Mouse (Mus musculus) left cerebral cortex, postnatal 25 days (tissue): ENCODE data around the gene Cidec. TPM values are rescaled to one million over a fixed set of nuclear protein-coding genes. Genes with fewer than 3 reads are reported as not detected.
A peak's percentile ranks its signal among the peaks of the same experiment; 100 is the strongest.

Experiments used
- DNase-seq, 2 experiments: peaks; one replicate each; pipeline ENCODE4 v3.0.0; 2022; ENCODE audit warnings: low spot score in 2 of 2, mixed read lengths in 1 of 2
- intact Hi-C: fragments of 180-260 bp; cut with DNase I; formaldehyde crosslinking; loops from one replicate; pipeline ENCODE4 v1.15.1; 2025
- microRNA-seq, 2 experiments: library from miRNA; unstranded; fragments of <30 nt; microRNA quantifications; one replicate each; pipeline ENCODE4 v1.2.0; 2022
- total RNA-seq, 2 experiments: library from RNA; stranded (reverse); gene quantifications; 2 replicates each; pipeline ENCODE4 v1.2.3; 2021

The Cidec gene
- total RNA-seq, 2 experiments from 2014 or later: not detected

DNA sequence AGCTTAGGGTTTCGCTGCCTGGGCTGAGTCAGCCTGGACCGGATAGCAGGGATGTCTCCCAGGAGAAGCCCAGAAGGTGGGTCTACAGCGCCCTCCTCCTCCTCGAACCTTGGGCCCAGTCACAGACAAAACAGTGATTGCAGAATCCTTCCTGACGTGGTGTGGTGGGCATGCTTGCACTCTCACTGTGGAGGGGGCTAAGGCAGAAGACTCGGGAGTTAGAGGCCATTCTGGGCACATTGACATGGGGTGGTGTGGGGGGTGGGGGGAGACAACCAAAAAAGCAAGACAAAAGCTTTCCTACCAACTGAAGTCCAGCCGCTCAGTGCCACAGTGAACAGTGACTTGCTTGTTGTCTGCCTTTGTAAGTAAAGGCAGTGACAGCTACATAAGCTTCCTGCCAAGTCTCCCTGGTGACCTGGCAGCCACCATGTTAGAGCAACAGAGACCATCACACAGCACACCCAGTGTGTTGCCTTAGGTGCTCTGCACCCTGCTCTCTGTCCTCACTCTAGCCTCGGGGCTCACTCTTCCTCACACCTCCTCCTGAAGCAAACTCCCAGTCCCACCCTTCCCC, 51.1 kb downstream of the Cidec start:
- DNase-seq: no peak

DNA sequence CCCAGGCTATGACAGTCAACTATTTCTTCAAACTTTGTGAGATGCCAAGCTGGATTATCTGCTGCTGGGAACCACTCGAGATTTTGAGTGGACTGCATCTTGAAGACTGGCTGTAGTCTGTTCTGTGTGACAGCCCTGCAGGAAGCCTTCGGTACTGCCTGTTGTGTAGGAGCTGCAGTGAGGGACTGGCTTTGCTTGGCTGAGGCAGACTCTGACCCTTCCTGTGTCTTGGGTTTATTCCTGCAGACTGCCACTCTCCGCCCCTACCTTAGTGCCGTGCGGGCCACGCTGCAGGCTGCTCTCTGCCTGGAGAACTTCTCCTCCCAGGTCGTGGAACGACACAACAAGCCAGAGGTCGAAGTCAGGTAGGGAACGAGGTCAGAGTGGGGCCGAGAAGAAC, 55.1 kb downstream of the Cidec start:
- intact Hi-C loops: no loop called here

More for the DNA sequence above, 51.1 kb downstream of the Cidec start:
- intact Hi-C loops: no loop called here

DNA sequence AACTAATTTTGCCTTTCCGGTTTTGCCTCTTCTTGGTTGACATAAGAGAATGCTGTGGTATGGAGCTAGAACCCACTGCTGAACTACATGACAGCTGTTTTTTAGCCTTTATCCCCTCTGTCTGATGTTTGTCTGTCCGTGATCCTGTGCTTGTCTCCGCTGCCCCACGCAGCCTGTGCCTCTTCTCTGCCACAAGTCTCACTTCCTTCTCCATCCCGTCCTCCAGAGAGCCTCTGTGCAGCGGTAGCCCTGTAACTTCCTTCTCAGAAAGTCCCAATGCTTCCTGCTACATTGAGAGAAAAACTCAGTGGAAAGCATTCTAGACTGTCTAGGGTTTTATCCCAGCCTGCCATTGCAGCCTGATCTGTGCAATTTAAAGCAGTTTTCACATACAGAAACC, 56.3 kb downstream of the Cidec start:
- intact Hi-C loops: no loop called here
- no peak for DNase-seq

More for the DNA sequence above, 55.1 kb downstream of the Cidec start:
- DNase-seq: no peak

DNA sequence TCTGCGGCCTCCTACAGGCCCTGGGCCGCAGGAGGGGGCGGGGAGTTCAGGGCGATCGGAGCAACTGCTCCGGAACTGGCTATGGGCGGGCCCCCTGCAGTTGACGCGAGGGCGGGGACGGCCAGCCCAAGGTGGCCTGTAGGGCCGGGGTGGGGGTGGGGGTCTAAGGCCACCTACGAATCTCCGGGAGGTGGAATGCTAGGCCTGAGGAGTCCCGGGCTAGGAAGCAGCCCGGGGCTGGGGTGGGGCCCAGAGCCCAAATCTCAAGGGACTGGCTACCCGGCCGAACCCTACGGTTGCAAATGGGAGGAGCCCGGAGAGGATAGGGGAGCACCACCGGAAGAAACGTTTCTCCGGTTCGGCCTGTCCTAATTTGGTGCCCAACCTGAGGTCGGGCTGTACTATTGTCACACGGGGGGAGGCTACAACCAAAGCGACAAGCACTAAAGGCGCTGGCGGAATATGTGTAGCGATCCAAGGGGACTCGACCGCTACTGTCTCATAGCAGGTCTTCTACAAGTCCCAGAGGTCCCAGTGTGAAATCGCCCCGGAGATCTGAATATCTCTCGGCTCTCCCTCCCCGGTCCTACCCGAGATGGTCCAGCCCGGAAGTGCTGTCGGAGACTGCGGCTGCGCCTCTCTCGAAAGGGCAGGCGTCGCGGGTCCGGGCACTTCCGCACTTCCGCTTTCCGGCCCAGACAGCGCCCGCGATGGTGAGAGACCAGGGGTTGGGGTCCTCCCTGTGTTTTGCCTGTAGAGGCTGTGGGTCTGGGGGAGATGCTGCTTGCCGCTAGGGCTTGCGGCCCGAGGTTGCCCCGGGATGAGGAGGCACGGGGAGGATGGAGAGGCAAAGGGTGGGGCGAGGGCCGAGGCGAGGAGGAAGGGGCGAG, 57.8 kb downstream of the Cidec start, which contains the start of the genes Tada3 and Arpc4:
Gene Tada3 (minus strand): TSS at position 388 of the 890 bp plus-strand sequence.
Gene Arpc4 (plus strand): TSS at position 620 of the 890 bp plus-strand sequence.
- DNase-seq: peak; percentile 91 to 93
- intact Hi-C loops: no loop called here

DNA sequence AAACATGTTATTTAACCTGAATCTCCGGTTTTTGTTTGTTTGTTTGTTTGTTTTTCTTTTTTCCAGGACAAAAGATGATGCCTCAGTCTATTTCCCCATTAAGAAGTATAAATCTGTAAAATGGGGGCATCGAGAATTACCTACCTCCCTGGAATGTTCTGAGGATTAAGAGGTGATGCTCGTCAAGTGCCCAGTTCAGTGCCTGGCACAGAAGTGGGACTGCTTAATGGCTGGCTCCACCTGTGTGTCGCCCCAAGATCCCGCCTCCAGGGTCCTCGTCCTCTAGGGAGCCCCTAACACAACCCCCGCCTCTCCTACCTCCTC, 58.4 kb downstream of the Cidec start:
- no peak for DNase-seq
- intact Hi-C loops: no loop called here

Small RNA genes lying within 50 kb of the gene (microRNA-seq; reads per million reads assigned to microRNA genes)
- 0 reads per million in 2 experiments for gene Gm24387

Other genes with a start within 250 kb of the Cidec start
- 10 to 100 TPM; 82.9 to 92.8 TPM for gene Lhfpl4, start 240.4 kb downstream of the Cidec start, total RNA-seq
- gene Mtmr14, start 197.9 kb downstream of the Cidec start, total RNA-seq: 10 to 100 TPM; 14.4 to 16.6 TPM
- gene Cpne9, start 153.5 kb downstream of the Cidec start, total RNA-seq: 10 to 100 TPM; 65.3 to 72.2 TPM
- gene Brpf1, start 128.6 kb downstream of the Cidec start, total RNA-seq: 10 to 100 TPM; 29.2 to 29.6 TPM
- gene Ogg1, start 108.8 kb downstream of the Cidec start, total RNA-seq: 1 to 10 TPM; 6.0 to 6.1 TPM
- 100 to 1,000 TPM; 109 to 126 TPM for gene Camk1, start 91.8 kb downstream of the Cidec start, total RNA-seq
- gene Tada3, start 57.9 kb downstream of the Cidec start, total RNA-seq: 10 to 100 TPM; 48.3 to 51.5 TPM
- 100 to 1,000 TPM; 259 to 284 TPM for gene Arpc4, start 57.6 kb downstream of the Cidec start, total RNA-seq
- gene Ttll3, start 46.5 kb downstream of the Cidec start, total RNA-seq: 10 to 100 TPM; 11.5 to 13.1 TPM
- gene Rpusd3, start 16.4 kb downstream of the Cidec start, total RNA-seq: 10 to 100 TPM; 17.0 to 21.0 TPM
- 10 to 100 TPM; 40.9 to 47.4 TPM for gene Jagn1, start 6.8 kb upstream of the Cidec start, total RNA-seq
- under 1 TPM; 0.34 to 0.66 TPM for gene Il17re, start 22.7 kb upstream of the Cidec start, total RNA-seq
- gene Il17rc, start 35.7 kb upstream of the Cidec start, total RNA-seq: 1 to 10 TPM; 4.6 to 5.7 TPM
- gene Creld1, start 47.5 kb upstream of the Cidec start, total RNA-seq: 100 to 1,000 TPM; 114 to 121 TPM
- gene Prrt3, start 66.2 kb upstream of the Cidec start, total RNA-seq: 10 to 100 TPM; 56.2 to 57.0 TPM
- gene Emc3, start 95.9 kb upstream of the Cidec start, total RNA-seq: 10 to 100 TPM; 82.5 to 83.2 TPM
- gene Fancd2, start 95.9 kb upstream of the Cidec start, total RNA-seq: 1 to 10 TPM; 1.9 to 2.1 TPM
- gene Fancd2os, start 165.0 kb upstream of the Cidec start, total RNA-seq: under 1 TPM; 0.25 to 0.34 TPM
- gene Brk1, start 169.0 kb upstream of the Cidec start, total RNA-seq: 100 to 1,000 TPM; 249 to 254 TPM
- gene Vhl, start 188.2 kb upstream of the Cidec start, total RNA-seq: 10 to 100 TPM; 50.4 to 51.4 TPM
- gene Irak2, start 202.7 kb upstream of the Cidec start, total RNA-seq: 10 to 100 TPM; 18.5 to 21.1 TPM